Mouse (Mus musculus) midbrain, embryonic 15.5 days (tissue): ENCODE measurements around the gene Irf7. TPM values are rescaled to one million over a fixed set of nuclear protein-coding genes. Genes with fewer than 3 reads are reported as not detected.

Source experiments
- ATAC-seq: fragments of 200-750 bp; cut with Nextera tagmentation; replicated peaks from 2 replicates; pipeline ENCODE4 v1.8.0; 2017; ENCODE audit warnings: moderate TSS enrichment
- H3K27ac ChIP-seq: fragments of 300-500 bp; sonication (generic); 2 replicates; pipeline ENCODE4 v1.5.1; 2015; ENCODE audit warnings: mild to moderate bottlenecking, inconsistent platforms
- H3K27me3 ChIP-seq: fragments of 300-500 bp; sonication (generic); replicated peaks from 2 replicates; pipeline ENCODE4 v1.6.1; 2015; ENCODE audit warnings: inconsistent platforms
- H3K36me3 ChIP-seq: fragments of 300-500 bp; sonication (generic); replicated peaks from 2 replicates; pipeline ENCODE4 v1.6.1; 2015; ENCODE audit warnings: inconsistent platforms
- H3K4me1 ChIP-seq: fragments of 300-500 bp; sonication (generic); 2 replicates; pipeline ENCODE4 v1.6.1; 2015; ENCODE audit warnings: inconsistent platforms
- H3K4me2 ChIP-seq: fragments of 300-500 bp; sonication (generic); 2 replicates; pipeline ENCODE4 v1.6.1; 2015; ENCODE audit warnings: inconsistent platforms, mild to moderate bottlenecking, moderate library complexity
- H3K4me3 ChIP-seq: fragments of 300-500 bp; sonication (generic); 2 replicates; pipeline ENCODE4 v1.5.1; 2015; ENCODE audit warnings: mild to moderate bottlenecking, inconsistent platforms
- H3K9ac ChIP-seq: fragments of 300-500 bp; sonication (generic); 2 replicates; pipeline ENCODE4 v1.6.1; 2015; ENCODE audit warnings: mild to moderate bottlenecking, inconsistent platforms
- H3K9me3 ChIP-seq: fragments of 300-500 bp; sonication (generic); 2 replicates; pipeline ENCODE4 v1.6.1; 2016; ENCODE audit warnings: inconsistent platforms
- WGBS: fragments of 180-500 bp; shearing (Covaris S2); methylation state at CpG from one replicate; pipeline ENCODE4 v1.1.7; 2015; ENCODE audit warnings: mixed read lengths; 5-methylcytosine and 5-hydroxymethylcytosine counted together
- polyA plus RNA-seq: library from polyadenylated mRNA; unstranded; fragments of >200 nt; fragmentation: Nextera tagmentation; extraction: Ambion mirVana; gene quantifications from 2 replicates; pipeline ENCODE4 v1.2.1, GENCODE M21; 2015

Gene Irf7
- polyA plus RNA-seq, 1 experiment from 2014 or later = 2.1 TPM

DNA sequence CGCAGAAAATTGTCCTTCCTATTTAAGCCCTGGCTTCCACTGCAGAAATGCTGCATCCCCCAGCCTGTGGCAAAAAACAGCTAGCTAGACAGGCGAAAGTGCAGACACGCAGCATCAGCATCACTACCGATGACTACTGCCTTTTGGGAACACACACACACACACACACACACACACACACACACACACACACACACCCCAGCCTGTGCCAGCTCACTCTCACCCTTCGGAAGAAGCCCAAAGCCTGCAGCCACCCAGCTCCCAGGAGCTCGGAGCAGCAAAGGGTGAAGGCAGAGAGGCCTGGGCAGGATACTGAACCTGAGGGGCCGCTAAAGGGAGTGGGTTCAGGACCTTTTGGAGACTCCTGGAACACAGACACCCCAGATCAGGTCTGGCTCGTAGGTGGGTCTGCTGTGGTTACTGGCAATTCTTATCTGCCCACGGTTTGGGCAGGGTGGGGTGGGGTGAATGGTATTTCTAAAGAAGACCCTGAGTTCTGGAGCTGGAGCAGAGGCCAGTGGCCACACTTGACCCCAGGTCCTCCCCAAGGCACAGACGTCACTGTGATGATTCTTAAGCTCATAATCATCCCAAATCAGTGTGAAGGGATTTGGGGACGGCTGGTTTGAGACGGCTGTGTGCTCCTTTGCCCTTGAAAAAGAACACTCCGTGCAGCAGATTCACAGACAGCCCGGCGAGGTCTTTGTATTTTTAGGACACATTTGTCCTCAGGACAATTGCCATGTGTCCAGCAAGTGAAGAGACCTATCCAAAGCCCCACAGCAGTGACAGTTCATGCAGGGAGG lies 26.5 kb upstream of the Irf7 start:
- no peaks in the 10 kb centered on the region for H3K9me3 ChIP-seq
- 20% methylated on average over 15 of the region's 15 CpGs for WGBS
- H3K4me1 ChIP-seq = peaks cover 30% of the 10 kb centered on the region
- peaks cover 46% of the 10 kb centered on the region for H3K27me3 ChIP-seq
- H3K27ac ChIP-seq = no peak overlapping the region
- H3K36me3 ChIP-seq = 0 out of 2 replicates have a peak, but pooled peaks cover 3% of the 10 kb centered on the region
- peak overlapping the region; percentile 47 for H3K4me3 ChIP-seq
- no peak overlapping the region; the same call in 1 of the 2 replicates for H3K9ac ChIP-seq
- H3K4me2 ChIP-seq = peak overlapping the region; percentile 91
- ATAC-seq = no peak

DNA sequence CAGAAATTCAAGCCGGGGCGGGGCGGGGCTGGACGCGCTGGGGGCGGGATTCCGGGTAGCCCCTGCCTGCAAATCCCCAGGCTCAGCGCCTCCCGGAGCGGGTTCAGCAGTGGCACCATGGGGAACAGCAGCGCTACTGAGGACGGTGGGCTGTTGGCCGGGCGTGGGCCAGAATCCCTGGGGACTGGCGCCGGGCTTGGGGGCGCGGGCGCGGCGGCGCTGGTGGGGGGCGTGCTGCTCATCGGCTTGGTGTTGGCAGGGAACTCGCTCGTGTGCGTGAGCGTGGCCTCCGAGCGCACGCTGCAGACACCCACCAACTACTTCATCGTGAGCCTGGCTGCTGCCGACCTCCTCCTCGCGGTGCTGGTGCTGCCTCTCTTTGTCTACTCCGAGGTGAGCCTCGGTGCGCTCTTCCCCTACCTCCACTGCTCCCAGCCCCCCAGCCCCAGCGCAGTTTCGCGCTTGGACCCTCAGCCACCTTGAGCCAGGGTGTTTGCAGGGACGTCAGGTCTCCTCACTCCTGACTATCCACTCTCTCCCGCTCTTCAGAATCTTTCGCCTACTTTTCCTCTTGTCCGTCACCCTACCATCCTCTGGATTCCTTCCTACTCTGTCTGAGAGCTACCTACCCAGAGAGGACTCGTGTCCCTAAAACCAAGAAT lies 25.8 kb upstream of the Irf7 start, which contains the start of gene Drd4:
Gene Drd4, plus strand, starts transcription at position 86 of the 662 bp plus-strand sequence.
- 1% methylated on average over 46 of the region's 46 CpGs for WGBS
- H3K9me3 ChIP-seq = no peaks in the 10 kb centered on the region
- peaks cover 30% of the 10 kb centered on the region for H3K4me1 ChIP-seq
- H3K9ac ChIP-seq = peak within 1 kb of the TSS; percentile 54
- peak within 1 kb of the TSS; percentile 91 for H3K4me2 ChIP-seq
- peaks cover 46% of the 10 kb centered on the region for H3K27me3 ChIP-seq
- H3K36me3 ChIP-seq = 0 out of 2 replicates have a peak, but pooled peaks cover 3% of the 10 kb centered on the region
- no peak within 1 kb of the TSS for H3K27ac ChIP-seq
- peak; percentile 63 for ATAC-seq
- H3K4me3 ChIP-seq = peak within 1 kb of the TSS; percentile 47

DNA sequence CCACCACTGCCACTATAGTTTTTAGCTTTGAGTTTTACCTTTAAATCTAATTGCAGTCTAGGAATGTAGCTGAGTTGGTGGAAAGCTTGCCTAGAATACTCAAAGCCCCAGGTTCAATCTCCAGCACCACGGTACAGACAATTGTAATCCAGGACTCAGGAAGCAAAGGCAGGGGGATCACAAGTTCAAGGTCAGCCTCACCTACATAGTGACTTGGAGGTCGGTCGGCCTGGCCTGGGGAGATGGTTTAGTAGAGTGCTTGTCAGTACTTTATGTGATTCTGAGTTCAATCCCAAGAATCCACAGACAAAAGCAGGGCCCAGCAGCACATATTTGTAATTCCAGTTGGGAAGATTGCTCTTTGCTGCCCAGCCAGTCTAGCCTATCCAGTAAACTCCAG lies 21.8 kb upstream of the Irf7 start:
- Histone ChIP-seq H3K36me3 (no peaks in the 10 kb centered on the region), H3K27ac (no peak overlapping the region), H3K4me2 (no peak overlapping the region), H3K27me3 (peaks cover 19% of the 10 kb centered on the region), H3K4me1 (peaks cover 17% of the 10 kb centered on the region; the same call in 1 of the 2 replicates), H3K9ac (no peak overlapping the region), H3K9me3 (no peaks in the 10 kb centered on the region), H3K4me3 (no peak overlapping the region)
- WGBS = 90% methylated on average over 3 of the region's 3 CpGs
- no peak for ATAC-seq

DNA sequence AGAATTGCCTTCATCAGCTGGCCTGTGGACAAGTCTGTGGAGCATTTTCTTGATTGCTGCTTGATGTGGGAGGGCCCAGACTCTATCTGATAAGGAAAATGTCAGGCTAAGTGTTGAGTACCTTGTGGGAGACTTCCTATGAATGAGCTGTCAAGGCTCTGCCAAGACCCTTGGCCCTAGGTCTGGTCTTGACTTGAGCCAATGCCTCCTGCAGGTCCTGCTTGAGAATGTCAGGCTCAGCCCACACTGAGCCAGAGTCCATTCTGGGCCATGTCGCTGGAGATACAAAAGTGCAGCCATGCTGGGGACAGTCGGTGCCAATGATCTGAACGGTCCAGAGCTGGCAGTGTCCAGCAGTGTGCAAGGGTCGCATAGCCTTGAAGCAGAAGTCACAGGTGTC lies 16.5 kb upstream of the Irf7 start:
- WGBS = 88% methylated on average over 4 of the region's 4 CpGs
- H3K4me3 ChIP-seq = no peak overlapping the region
- no peak overlapping the region for H3K27ac ChIP-seq
- H3K36me3 ChIP-seq = no peaks in the 10 kb centered on the region
- H3K4me2 ChIP-seq = no peak overlapping the region
- H3K9me3 ChIP-seq = no peaks in the 10 kb centered on the region
- H3K27me3 ChIP-seq = no peaks in the 10 kb centered on the region
- H3K9ac ChIP-seq = no peak overlapping the region
- ATAC-seq = no peak
- H3K4me1 ChIP-seq = no peaks in the 10 kb centered on the region

DNA sequence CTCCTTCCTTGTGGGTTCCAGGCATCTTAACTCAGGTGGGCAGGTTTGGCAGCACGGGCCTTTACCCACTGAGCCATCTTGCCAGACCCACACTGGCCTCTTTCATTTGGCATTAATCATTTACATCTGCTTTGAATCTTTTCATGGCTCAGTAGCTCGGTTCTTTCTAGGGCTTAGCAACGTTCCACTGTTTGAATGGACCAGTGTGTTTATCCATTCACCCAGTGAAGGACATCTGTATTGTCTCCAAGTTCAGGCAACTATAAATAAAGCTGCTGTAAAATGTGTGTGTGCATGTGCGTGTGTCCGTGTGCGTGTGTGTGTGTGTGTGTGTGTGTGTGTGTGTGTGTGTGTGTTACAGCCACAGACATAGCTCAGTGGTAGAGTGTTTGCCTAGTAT lies 15.2 kb upstream of the Irf7 start:
- H3K9ac ChIP-seq = no peak overlapping the region
- H3K4me2 ChIP-seq = no peak overlapping the region
- no peak for ATAC-seq
- H3K9me3 ChIP-seq = no peaks in the 10 kb centered on the region
- no peaks in the 10 kb centered on the region for H3K27me3 ChIP-seq
- WGBS = 49% methylated on average over 6 of the region's 6 CpGs
- no peak overlapping the region for H3K4me3 ChIP-seq
- H3K36me3 ChIP-seq = no peaks in the 10 kb centered on the region
- no peak overlapping the region for H3K27ac ChIP-seq
- no peaks in the 10 kb centered on the region for H3K4me1 ChIP-seq

DNA sequence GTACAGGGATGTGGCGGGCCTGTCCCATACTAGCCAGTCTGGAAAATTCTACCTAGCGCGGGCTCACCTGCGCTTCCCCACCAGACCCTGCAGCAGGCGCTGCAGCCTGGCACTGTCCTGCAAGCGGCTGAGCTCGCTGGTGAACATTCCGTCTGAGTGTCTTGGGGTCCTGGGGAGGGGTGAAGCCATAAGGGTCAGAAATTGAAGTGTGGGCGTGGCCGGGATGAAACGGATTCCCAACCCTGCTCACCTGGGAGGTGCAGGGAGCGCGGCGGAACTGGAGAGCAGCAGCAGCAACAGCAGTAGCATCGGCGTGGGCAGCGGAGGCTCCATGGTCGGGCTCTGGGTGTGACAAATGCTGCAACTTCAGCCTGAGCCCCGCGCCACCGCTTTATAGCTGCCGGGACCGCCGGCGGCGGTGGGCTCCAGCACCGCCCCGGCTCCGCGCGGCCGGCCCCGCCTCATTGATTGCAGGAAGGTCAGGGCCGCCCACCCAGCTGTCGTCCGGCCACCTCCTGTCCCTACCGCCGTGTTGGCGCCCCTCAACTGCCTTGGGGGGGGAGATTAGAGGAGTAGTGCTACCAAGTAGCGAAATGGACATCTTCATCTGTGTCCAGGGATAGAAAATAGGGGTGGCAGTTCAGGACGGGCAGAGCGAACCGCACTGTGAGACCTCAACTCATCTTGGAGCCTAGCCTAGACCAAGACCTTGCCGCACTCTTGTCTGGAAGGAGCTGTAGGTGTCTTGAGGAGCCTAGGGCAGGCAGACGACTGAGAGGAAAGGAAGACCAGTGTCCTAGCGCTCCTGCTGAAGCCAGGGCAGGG lies 12.7 kb upstream of the Irf7 start, which contains the start of gene Sct:
Gene Sct, minus strand, starts transcription at position 368 of the 825 bp plus-strand sequence.
- no peaks in the 10 kb centered on the region for H3K36me3 ChIP-seq
- 2% methylated on average over 38 of the region's 46 CpGs for WGBS
- peak within 1 kb of the TSS; percentile 95 for H3K4me2 ChIP-seq

DNA sequence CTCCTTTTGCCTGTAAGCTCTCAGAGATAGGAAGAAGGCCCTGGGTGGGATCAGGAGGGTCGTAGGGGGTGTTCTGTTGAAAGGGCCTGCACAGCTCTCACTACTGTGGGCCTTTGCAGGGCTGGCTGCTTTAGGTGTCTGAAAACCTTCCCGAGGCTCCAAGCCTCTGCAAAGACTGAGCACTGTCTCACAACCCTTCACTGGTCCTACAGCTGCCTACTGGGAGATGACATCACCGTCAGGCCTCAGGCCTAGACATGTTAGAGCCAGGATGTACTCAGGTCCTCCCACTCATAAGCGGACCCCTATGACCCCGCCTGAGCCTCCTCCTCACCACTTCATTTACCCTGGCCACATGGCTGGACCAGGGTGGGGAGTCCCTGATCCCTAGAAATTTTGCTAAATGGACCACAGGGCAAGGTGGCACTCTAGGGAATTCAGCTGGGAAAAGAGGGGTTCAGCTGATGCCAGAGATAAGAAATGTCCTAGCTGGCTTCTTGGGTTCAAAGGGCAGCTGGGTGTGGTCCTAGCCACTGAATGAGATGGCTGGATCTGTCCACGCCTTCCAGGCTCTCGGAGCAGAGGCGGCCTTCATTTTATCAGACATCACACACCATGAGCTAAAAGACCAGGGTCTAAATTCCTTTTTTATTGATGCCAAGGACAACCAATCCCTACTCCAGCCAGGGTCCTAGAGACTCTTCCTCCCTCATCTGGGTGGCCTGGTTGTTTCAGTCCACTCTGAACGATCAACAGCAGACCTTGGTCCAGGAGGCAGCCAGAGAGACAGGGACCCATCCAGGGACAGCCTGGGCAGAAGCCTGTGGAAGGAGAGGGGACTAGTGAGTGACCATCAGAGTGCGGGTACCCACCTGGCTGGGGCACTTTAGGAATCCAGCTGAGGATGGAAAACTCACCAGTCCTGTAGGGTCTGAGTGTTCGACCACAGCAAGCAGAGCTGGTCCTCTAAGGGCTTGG lies 11.7 kb upstream of the Irf7 start:
- H3K4me3 ChIP-seq = no peak overlapping the region
- no peaks in the 10 kb centered on the region for H3K27me3 ChIP-seq
- ATAC-seq = no peak
- no peaks in the 10 kb centered on the region for H3K36me3 ChIP-seq
- no peaks in the 10 kb centered on the region for H3K9me3 ChIP-seq
- H3K4me1 ChIP-seq = no peaks in the 10 kb centered on the region
- no peak overlapping the region for H3K9ac ChIP-seq
- H3K4me2 ChIP-seq = no peak overlapping the region
- 87% methylated on average over 11 of the region's 11 CpGs for WGBS
- H3K27ac ChIP-seq = no peak overlapping the region

More for the DNA sequence above, 12.7 kb upstream of the Irf7 start, which contains the start of gene Sct:
- no peaks in the 10 kb centered on the region for H3K9me3 ChIP-seq
- H3K4me3 ChIP-seq = peak within 1 kb of the TSS; percentile 46
- H3K27me3 ChIP-seq = no peaks in the 10 kb centered on the region
- no peak within 1 kb of the TSS for H3K27ac ChIP-seq
- peak within 1 kb of the TSS; percentile 46 for H3K9ac ChIP-seq
- H3K4me1 ChIP-seq = no peaks in the 10 kb centered on the region
- ATAC-seq = peak; percentile 87

DNA sequence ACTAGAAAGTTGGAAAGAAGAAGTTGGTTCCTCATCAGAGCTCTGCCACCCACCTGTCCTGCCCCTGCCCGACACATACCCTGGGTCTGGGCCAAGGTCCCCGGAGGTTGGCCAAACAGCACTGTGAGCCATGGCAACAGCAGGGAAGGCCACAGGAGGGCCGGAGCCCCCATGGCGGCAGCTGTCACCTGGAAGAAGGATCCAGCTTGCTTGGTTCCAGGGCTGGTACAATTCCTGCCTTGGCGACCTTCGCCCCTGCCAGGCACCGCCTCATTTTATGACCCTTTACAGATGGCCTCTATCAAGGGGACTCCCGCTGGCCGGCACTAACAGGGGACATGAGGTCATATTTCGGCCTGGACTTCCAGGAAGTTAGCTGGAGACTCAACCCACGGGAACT lies 10.3 kb upstream of the Irf7 start, which contains the start of gene Cdhr5:
Gene Cdhr5, minus strand, starts transcription at position 241 of the 400 bp plus-strand sequence.
- ATAC-seq = no peak

DNA sequence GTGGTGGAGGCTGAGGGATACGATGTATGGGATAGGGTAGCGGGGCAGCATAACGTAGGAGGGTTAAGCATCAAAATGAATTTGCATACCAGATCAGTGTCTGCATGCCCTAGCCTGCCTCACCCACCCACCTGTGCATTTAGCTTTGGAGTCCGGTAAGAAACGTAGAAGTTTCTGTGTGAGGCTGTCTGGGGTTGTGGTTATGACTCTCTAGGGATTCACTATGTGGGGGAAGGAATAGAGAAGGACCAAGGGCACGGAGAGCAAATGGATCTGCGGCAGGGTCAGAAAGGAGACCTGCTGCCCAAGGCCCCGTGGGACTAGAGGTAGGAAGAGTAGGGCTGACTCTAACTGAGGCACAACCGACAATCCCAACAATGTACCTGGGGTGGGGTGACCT lies 9.1 kb upstream of the Irf7 start:
- H3K9me3 ChIP-seq = no peaks in the 10 kb centered on the region
- no peaks in the 10 kb centered on the region for H3K36me3 ChIP-seq
- no peak overlapping the region for H3K27ac ChIP-seq
- no peak overlapping the region for H3K4me2 ChIP-seq
- no peak overlapping the region for H3K9ac ChIP-seq
- WGBS = 89% methylated on average over 9 of the region's 9 CpGs
- ATAC-seq = no peak
- no peaks in the 10 kb centered on the region for H3K27me3 ChIP-seq
- no peak overlapping the region for H3K4me3 ChIP-seq
- H3K4me1 ChIP-seq = no peaks in the 10 kb centered on the region

More for the DNA sequence above, 10.3 kb upstream of the Irf7 start, which contains the start of gene Cdhr5:
- Histone ChIP-seq H3K9me3 (no peaks in the 10 kb centered on the region), H3K4me2 (no peak within 1 kb of the TSS), H3K36me3 (no peaks in the 10 kb centered on the region), H3K4me3 (no peak within 1 kb of the TSS), H3K9ac (no peak within 1 kb of the TSS), H3K27ac (no peak within 1 kb of the TSS), H3K27me3 (no peaks in the 10 kb centered on the region), H3K4me1 (no peaks in the 10 kb centered on the region)
- 88% methylated on average over 11 of the region's 11 CpGs for WGBS

DNA sequence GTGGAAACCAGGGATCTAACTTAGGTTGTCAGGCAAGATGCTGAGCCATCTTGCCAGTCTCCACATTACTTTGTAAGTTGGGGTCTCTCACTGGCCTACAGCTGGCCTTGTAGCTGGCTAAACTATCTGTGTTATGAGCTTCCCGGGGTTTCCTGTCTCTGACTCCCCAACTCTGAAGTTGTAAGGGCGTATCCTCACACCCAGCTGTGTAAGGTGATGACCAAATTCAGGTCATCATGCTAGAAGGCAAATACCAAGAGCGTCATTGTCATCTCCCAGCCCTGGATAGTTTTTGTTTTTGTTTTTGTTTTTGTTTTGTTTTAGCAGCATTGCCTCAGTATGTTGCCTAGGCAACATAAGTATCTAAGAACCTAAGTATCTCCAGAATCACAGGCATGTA lies 4.3 kb upstream of the Irf7 start:
- H3K4me1 ChIP-seq = peaks cover 5% of the 10 kb centered on the region; the same call in 1 of the 2 replicates
- no peak overlapping the region for H3K27ac ChIP-seq
- no peaks in the 10 kb centered on the region for H3K36me3 ChIP-seq
- no peak overlapping the region for H3K9ac ChIP-seq
- H3K27me3 ChIP-seq = no peaks in the 10 kb centered on the region
- H3K9me3 ChIP-seq = no peaks in the 10 kb centered on the region
- H3K4me3 ChIP-seq = no peak overlapping the region
- WGBS = 87% methylated on average over 3 of the region's 3 CpGs
- no peak overlapping the region for H3K4me2 ChIP-seq
- ATAC-seq = no peak

DNA sequence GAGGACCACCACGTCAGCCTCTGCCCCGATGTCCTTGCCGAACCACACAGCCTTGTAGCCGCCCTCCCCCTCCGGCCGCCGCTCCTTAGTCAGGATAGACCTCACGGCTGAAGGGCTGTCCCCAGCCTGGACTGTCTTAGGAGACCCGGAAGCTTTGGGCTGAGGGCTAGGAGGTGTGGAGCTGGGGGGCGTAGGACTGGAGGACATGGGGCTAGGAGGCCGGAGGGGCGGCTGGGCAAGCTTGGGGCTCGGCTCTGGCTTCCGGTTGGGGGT lies 2.9 kb upstream of the Irf7 start:
- H3K4me1 ChIP-seq = peaks cover 5% of the 10 kb centered on the region; the same call in 1 of the 2 replicates
- no peak overlapping the region for H3K9ac ChIP-seq
- H3K36me3 ChIP-seq = no peaks in the 10 kb centered on the region
- no peaks in the 10 kb centered on the region for H3K27me3 ChIP-seq
- H3K4me2 ChIP-seq = no peak overlapping the region
- WGBS = 80% methylated on average over 14 of the region's 14 CpGs
- H3K9me3 ChIP-seq = no peaks in the 10 kb centered on the region
- H3K27ac ChIP-seq = no peak overlapping the region
- no peak for ATAC-seq
- no peak overlapping the region for H3K4me3 ChIP-seq
